Mouse (Mus musculus): ENCODE results near the gene Bend6. TPM values are rescaled to one million over a fixed set of nuclear protein-coding genes. Genes with fewer than 3 reads are reported as not detected.
"Not testable (repeated sequence)": the region's sequence is repeated elsewhere in the genome, so short reads cannot be mapped to it uniquely, and the experiment has no call there.

Bend6 gene
- polyA plus RNA-seq, 1 experiment = 6.9 TPM

- no peak overlapping the region for H3K27ac ChIP-seq (ENCODE audit: insufficient read depth, low read length)
- H3K4me1 ChIP-seq (ENCODE audit: control insufficient read depth, insufficient read depth, low read length) = no peaks in the 10 kb centered on the region
- no peaks in the 10 kb centered on the region for H3K9me3 ChIP-seq (replicated peaks; ENCODE audit: control insufficient read depth, insufficient read depth, low read length, poor library complexity, severe bottlenecking)
- no peaks in the 10 kb centered on the region for H3K36me3 ChIP-seq (ENCODE audit: control insufficient read depth, insufficient read depth, low read length, poor library complexity, severe bottlenecking)
- no peak overlapping the region for H3K9ac ChIP-seq (ENCODE audit: low read depth, poor library complexity, severe bottlenecking)
- TF ChIP-seq CTCF (IDR thresholded peaks at IDR 0.05; ENCODE audit: low read depth, low read length) = no peak
- no peak for TF ChIP-seq POLR2A (IDR thresholded peaks at IDR 0.05; ENCODE audit: insufficient read depth, low read length)
- no peak for TF ChIP-seq EP300 (IDR thresholded peaks at IDR 0.05; ENCODE audit: insufficient read depth, low read depth, low read length)
- H3K27me3 ChIP-seq (ENCODE audit: control insufficient read depth, insufficient read depth, low read length, poor library complexity, severe bottlenecking) = no peaks in the 10 kb centered on the region
- no peak overlapping the region for H3K4me3 ChIP-seq (ENCODE audit: low read depth, low read length)
Measured at GRCm38 (mm10) chr1:33869437-33869836, 38.2 kb downstream of the Bend6 start.

- H3K27ac ChIP-seq (ENCODE audit: insufficient read depth, low read length) = no peak overlapping the region
- TF ChIP-seq CTCF (IDR thresholded peaks at IDR 0.05; ENCODE audit: low read depth, low read length) (no peak), POLR2A (IDR thresholded peaks at IDR 0.05; ENCODE audit: insufficient read depth, low read length) (no peak), EP300 (IDR thresholded peaks at IDR 0.05; ENCODE audit: insufficient read depth, low read depth, low read length) (no peak)
- no peaks in the 10 kb centered on the region for H3K36me3 ChIP-seq (ENCODE audit: control insufficient read depth, insufficient read depth, low read length, poor library complexity, severe bottlenecking)
- no peaks in the 10 kb centered on the region for H3K9me3 ChIP-seq (replicated peaks; ENCODE audit: control insufficient read depth, insufficient read depth, low read length, poor library complexity, severe bottlenecking)
- H3K4me1 ChIP-seq (ENCODE audit: control insufficient read depth, insufficient read depth, low read length) = no peaks in the 10 kb centered on the region
- no peak overlapping the region for H3K4me3 ChIP-seq (ENCODE audit: low read depth, low read length)
- H3K27me3 ChIP-seq (ENCODE audit: control insufficient read depth, insufficient read depth, low read length, poor library complexity, severe bottlenecking) = no peaks in the 10 kb centered on the region
- no peak overlapping the region for H3K9ac ChIP-seq (ENCODE audit: low read depth, poor library complexity, severe bottlenecking)
Measured at GRCm38 (mm10) chr1:33869031-33869430, 38.6 kb downstream of the Bend6 start.

DNA sequence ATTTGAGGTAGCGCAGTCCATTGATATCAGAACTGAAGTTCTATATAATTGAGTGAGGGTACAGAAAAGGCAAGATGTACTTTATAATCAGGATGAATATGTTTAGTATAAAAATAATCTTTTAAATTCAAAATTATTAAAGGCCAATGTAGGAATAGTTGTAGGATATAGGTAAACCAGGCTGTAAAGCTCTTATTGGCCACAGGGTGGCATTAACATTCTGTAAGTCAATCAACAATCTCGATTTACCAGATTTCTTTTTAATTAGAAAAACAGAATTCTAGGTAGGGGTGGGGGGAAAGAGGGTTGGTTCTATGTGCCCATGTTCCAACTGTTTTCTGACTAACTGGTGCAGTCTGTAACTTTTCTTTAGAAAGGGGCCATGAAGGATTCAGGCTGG lies 60.8 kb downstream of the Bend6 start:
- no peak overlapping the region for H3K27ac ChIP-seq (ENCODE audit: insufficient read depth, low read length)
- no peaks in the 10 kb centered on the region for H3K4me1 ChIP-seq (ENCODE audit: control insufficient read depth, insufficient read depth, low read length)
- H3K9ac ChIP-seq (ENCODE audit: low read depth, poor library complexity, severe bottlenecking) = no peak overlapping the region
- H3K27me3 ChIP-seq (ENCODE audit: control insufficient read depth, insufficient read depth, low read length, poor library complexity, severe bottlenecking) = no peaks in the 10 kb centered on the region
- no peak overlapping the region for H3K4me3 ChIP-seq (ENCODE audit: low read depth, low read length)
- H3K9me3 ChIP-seq (replicated peaks; ENCODE audit: control insufficient read depth, insufficient read depth, low read length, poor library complexity, severe bottlenecking) = no peaks in the 10 kb centered on the region
- H3K36me3 ChIP-seq (ENCODE audit: control insufficient read depth, insufficient read depth, low read length, poor library complexity, severe bottlenecking) = no peaks in the 10 kb centered on the region
- TF ChIP-seq CTCF (IDR thresholded peaks at IDR 0.05; ENCODE audit: low read depth, low read length) (no peak), POLR2A (IDR thresholded peaks at IDR 0.05; ENCODE audit: insufficient read depth, low read length) (no peak), EP300 (IDR thresholded peaks at IDR 0.05; ENCODE audit: insufficient read depth, low read depth, low read length) (no peak)

DNA sequence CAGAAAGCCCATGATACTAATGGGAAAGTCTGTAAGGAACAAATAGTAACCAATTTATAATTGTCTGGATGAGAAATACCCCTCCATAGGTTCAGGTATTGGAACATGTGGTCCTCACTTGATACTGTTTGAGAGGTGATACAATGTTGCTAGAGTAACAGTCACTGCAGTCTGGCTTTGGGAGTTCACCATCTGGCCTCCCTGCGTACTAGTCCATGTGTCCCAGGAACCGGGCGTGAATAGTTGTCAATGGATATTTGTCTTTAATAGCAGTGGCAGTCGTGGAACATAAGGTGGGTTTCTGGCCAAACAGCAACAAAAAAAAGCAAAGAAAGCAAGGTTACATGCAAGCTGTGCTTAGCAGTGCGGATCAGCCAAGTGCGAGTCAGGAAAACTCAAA lies 63.8 kb downstream of the Bend6 start:
- Histone ChIP-seq H3K27me3 (ENCODE audit: control insufficient read depth, insufficient read depth, low read length, poor library complexity, severe bottlenecking) (no peaks in the 10 kb centered on the region), H3K9ac (ENCODE audit: low read depth, poor library complexity, severe bottlenecking) (no peak overlapping the region), H3K9me3 (replicated peaks; ENCODE audit: control insufficient read depth, insufficient read depth, low read length, poor library complexity, severe bottlenecking) (no peaks in the 10 kb centered on the region), H3K4me1 (ENCODE audit: control insufficient read depth, insufficient read depth, low read length) (no peaks in the 10 kb centered on the region), H3K27ac (ENCODE audit: insufficient read depth, low read length) (no peak overlapping the region), H3K4me3 (ENCODE audit: low read depth, low read length) (no peak overlapping the region), H3K36me3 (ENCODE audit: control insufficient read depth, insufficient read depth, low read length, poor library complexity, severe bottlenecking) (no peaks in the 10 kb centered on the region)
- TF ChIP-seq POLR2A (IDR thresholded peaks at IDR 0.05; ENCODE audit: insufficient read depth, low read length) (no peak), CTCF (IDR thresholded peaks at IDR 0.05; ENCODE audit: low read depth, low read length) (no peak), EP300 (IDR thresholded peaks at IDR 0.05; ENCODE audit: insufficient read depth, low read depth, low read length) (no peak)

DNA sequence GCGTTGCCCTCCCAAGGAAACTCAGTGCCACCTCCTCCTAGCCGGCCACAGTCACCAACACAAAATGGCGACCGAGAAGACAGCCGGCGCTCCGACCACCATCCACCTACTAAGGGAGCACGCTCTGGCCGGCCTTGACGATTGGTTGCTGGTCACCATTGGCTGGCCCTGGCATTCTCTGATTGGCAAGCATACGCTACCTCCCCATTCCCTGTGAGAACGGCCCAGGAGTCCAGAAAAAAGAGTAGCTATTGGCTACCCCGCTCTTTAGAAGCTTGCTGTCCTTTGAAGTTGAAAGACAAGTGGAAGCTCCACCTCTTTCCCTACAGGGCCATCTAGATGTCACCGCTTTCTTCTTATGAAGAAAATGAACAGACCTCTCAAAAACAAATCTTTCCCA lies 68.7 kb downstream of the Bend6 start:
- H3K4me1 ChIP-seq (ENCODE audit: control insufficient read depth, insufficient read depth, low read length); H3K27ac ChIP-seq (ENCODE audit: insufficient read depth, low read length); H3K27me3 ChIP-seq (ENCODE audit: control insufficient read depth, insufficient read depth, low read length, poor library complexity, severe bottlenecking); H3K9me3 ChIP-seq (replicated peaks; ENCODE audit: control insufficient read depth, insufficient read depth, low read length, poor library complexity, severe bottlenecking); H3K9ac ChIP-seq (ENCODE audit: low read depth, poor library complexity, severe bottlenecking); H3K36me3 ChIP-seq (ENCODE audit: control insufficient read depth, insufficient read depth, low read length, poor library complexity, severe bottlenecking); H3K4me3 ChIP-seq (ENCODE audit: low read depth, low read length): not testable (repeated sequence)

GRCm38 (mm10) chr1:33830586-33830985 lies 77.0 kb downstream of the Bend6 start:
- Histone ChIP-seq H3K9ac (ENCODE audit: low read depth, poor library complexity, severe bottlenecking) (no peak overlapping the region), H3K27ac (ENCODE audit: insufficient read depth, low read length) (no peak overlapping the region), H3K9me3 (replicated peaks; ENCODE audit: control insufficient read depth, insufficient read depth, low read length, poor library complexity, severe bottlenecking) (peaks cover 21% of the 10 kb centered on the region), H3K4me1 (ENCODE audit: control insufficient read depth, insufficient read depth, low read length) (no peaks in the 10 kb centered on the region), H3K4me3 (ENCODE audit: low read depth, low read length) (no peak overlapping the region), H3K36me3 (ENCODE audit: control insufficient read depth, insufficient read depth, low read length, poor library complexity, severe bottlenecking) (no peaks in the 10 kb centered on the region), H3K27me3 (ENCODE audit: control insufficient read depth, insufficient read depth, low read length, poor library complexity, severe bottlenecking) (no peaks in the 10 kb centered on the region)
- TF ChIP-seq EP300 (IDR thresholded peaks at IDR 0.05; ENCODE audit: insufficient read depth, low read depth, low read length) (no peak), POLR2A (IDR thresholded peaks at IDR 0.05; ENCODE audit: insufficient read depth, low read length) (no peak), CTCF (IDR thresholded peaks at IDR 0.05; ENCODE audit: low read depth, low read length) (no peak)
